Mouse (Mus musculus) layer of hippocampus, adult 9-11 months (tissue): ENCODE measurements around the gene Col19a1.

ENCODE experiments used
- DNase-seq: peaks from one replicate; pipeline ENCODE4 v3.0.0; 2022

Gene Col19a1

GRCm38 (mm10) chr1:24452572-24453269, 134.6 kb downstream of the Col19a1 start:
- DNase-seq, result no peak

GRCm38 (mm10) chr1:24452159-24452558, 135.1 kb downstream of the Col19a1 start:
- no peak for DNase-seq

- DNase-seq, result no peak
Observed at GRCm38 (mm10) chr1:24437425-24437824, 149.8 kb downstream of the Col19a1 start.

- no peak for DNase-seq
Observed at GRCm38 (mm10) chr1:24428306-24428705, 159.0 kb downstream of the Col19a1 start.

GRCm38 (mm10) chr1:24378125-24378821, 209.0 kb downstream of the Col19a1 start:
- peak; percentile 18 for DNase-seq

GRCm38 (mm10) chr1:24374902-24375301, 212.4 kb downstream of the Col19a1 start:
- DNase-seq, result no peak

- no peak for DNase-seq
Observed at GRCm38 (mm10) chr1:24373671-24374070, 213.6 kb downstream of the Col19a1 start.

- no peak for DNase-seq
Observed at GRCm38 (mm10) chr1:24372471-24373258, 214.6 kb downstream of the Col19a1 start.

GRCm38 (mm10) chr1:24367570-24368517, 219.4 kb downstream of the Col19a1 start:
- no peak for DNase-seq

GRCm38 (mm10) chr1:24364775-24365174, 222.5 kb downstream of the Col19a1 start:
- DNase-seq, result no peak

- DNase-seq, result peak; percentile 19
Observed at GRCm38 (mm10) chr1:24361990-24362635, 225.2 kb downstream of the Col19a1 start.

GRCm38 (mm10) chr1:24349462-24350217, 237.6 kb downstream of the Col19a1 start:
- peak; percentile 31 for DNase-seq

- no peak for DNase-seq
Observed at GRCm38 (mm10) chr1:24347621-24348160, 239.6 kb downstream of the Col19a1 start.

GRCm38 (mm10) chr1:24337556-24338275, 249.6 kb downstream of the Col19a1 start:
- no peak for DNase-seq

- no peak for DNase-seq
Observed at GRCm38 (mm10) chr1:24336051-24336450, 251.2 kb downstream of the Col19a1 start.

GRCm38 (mm10) chr1:24316961-24317589, 270.2 kb downstream of the Col19a1 start:
- DNase-seq, result no peak

GRCm38 (mm10) chr1:24316490-24316889, 270.8 kb downstream of the Col19a1 start:
- DNase-seq, result no peak

GRCm38 (mm10) chr1:24310847-24311246, 276.4 kb downstream of the Col19a1 start:
- DNase-seq, result no peak

- DNase-seq, result no peak
Observed at GRCm38 (mm10) chr1:24310193-24310592, 277.1 kb downstream of the Col19a1 start.

GRCm38 (mm10) chr1:24303077-24303476, 284.2 kb downstream of the Col19a1 start:
- no peak for DNase-seq
